Mouse (Mus musculus): ENCODE data around the gene Pole2.

Pole2 gene

GRCm38 (mm10) chr12:69227776-69228466, at the start of gene Pole2:
Gene Pole2, minus strand, starts transcription at chr12:69228195.
- peak; percentile 77 for DNase-seq (ENCODE audit: low read depth)

DNA sequence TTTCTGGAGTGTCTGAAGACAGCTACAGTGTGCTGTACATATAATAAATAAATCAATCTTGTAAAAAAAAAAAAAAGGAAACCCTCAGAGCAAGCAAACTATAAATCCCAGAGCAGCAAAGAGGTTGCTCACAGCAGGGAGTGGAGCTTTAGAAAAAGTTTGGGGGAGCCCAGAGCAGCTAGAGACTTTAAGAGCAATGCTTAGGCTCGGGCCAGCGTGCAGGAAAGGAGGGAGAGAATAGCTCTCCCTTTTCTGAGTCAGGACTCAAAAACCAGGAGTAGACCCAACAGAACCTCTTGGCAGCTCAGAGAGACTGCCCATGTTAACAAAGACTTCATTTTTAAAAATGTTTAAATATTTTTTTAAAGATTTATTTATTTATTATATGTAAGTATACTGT, 41.0 kb upstream of the Pole2 start:
- no peak for DNase-seq (ENCODE audit: low read depth)

DNA sequence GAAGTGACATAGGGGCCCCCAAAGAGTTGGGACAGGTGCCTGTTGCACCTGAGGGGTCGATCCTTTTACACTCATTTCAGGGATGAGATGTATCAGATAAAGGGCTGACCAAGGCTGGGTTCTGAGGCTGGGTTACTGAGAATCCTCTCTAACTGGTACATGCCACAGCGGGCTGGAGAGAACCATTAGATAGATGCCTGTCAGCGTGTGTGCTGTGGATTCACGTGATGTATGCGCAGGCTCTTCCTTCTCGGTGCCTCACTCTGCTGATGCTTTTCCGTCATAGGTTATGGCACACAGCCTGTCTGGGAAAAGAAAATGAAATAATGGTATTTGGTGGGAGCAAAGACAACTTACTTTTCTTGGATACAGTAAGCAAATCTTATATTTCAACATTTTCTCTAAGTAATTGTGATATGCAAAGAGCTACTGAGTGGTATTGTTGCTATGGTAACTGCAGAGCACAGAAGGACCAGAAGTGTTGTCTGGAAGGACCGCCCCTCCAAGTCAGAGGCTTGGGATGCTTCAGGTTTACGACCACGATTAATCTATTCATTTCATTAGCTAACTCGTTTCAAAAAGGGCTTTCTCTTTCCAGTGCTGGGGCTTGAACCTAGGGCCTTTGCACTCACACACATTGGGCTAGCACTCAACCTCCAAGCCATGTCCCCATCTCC, 40.1 kb upstream of the Pole2 start:
- DNase-seq (ENCODE audit: low read depth) = no peak

- DNase-seq (ENCODE audit: low read depth) = no peak
Observed at GRCm38 (mm10) chr12:69265031-69265430, 37.0 kb upstream of the Pole2 start.

- DNase-seq (ENCODE audit: low read depth) = no peak
Observed at GRCm38 (mm10) chr12:69262251-69262650, 34.3 kb upstream of the Pole2 start.

DNA sequence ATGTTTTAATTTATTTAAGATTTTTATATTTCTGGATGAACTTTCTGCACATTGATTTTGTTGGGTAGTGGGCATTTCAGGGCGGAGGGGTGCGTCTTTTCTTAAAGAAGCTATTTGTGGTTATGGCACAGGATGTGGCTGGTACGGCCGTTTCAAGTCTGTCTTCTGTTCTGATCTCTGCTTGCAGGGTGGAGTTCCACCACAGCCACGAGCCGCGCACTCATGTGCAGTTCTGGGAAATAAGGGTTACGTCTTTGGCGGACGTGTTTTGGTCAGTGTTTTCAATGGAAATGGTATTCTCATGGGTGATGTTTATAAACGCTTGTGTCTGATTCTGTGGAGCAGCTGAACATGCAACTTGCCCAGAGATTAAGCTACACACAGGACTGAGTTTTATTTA, 29.8 kb upstream of the Pole2 start:
- no peak for DNase-seq (ENCODE audit: low read depth)

GRCm38 (mm10) chr12:69253806-69254205, 25.8 kb upstream of the Pole2 start:
- no peak for DNase-seq (ENCODE audit: low read depth)

DNA sequence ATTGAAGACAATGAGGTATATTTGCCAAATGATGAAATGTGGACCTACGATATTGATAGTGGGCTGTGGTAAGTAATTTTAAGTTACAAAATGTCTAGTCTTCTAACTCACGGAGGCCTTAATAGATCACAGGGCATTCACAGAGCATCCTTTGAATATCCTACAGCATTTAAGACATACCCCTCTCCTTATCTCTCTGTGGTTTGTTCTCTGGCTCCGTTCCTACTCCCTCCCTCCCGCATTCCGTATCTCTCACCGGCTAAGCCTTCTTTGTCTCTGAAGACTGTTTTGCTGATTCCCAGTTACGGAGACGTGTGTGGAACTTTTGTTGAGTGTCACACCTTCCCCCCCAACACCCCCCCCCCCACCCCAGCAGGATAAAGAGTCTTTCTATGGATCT, 22.8 kb upstream of the Pole2 start:
- no peak for DNase-seq (ENCODE audit: low read depth)

DNA sequence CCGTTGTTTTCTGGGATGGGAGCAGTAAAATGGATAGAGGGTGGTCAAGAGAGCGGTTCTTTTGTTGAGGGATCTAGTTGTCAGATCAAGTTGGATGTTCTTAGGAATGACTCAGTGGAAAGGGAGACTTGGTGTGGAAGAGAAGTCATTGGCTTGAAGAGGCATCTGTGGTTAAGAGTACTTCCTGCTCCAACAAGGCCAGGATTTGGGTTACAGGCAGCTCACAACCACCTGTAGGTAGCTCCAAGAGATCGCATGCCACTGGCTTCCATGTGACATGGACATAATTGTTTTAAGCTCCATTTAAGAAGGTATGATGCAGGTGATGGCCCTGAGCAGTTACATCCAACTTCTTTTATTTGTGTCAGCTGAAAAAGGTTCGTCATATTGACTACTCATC, 21.8 kb upstream of the Pole2 start:
- DNase-seq (ENCODE audit: low read depth) = no peak

- DNase-seq (ENCODE audit: low read depth) = peak; percentile 24
Observed at GRCm38 (mm10) chr12:69241771-69242431, 13.9 kb upstream of the Pole2 start.

- DNase-seq (ENCODE audit: low read depth) = no peak
Observed at GRCm38 (mm10) chr12:69241405-69241770, 13.4 kb upstream of the Pole2 start.

- no peak for DNase-seq (ENCODE audit: low read depth)
Observed at GRCm38 (mm10) chr12:69240876-69241275, 12.9 kb upstream of the Pole2 start, which contains the start of gene Klhdc1. Gene Klhdc1, plus strand, starts transcription at chr12:69241176.

DNA sequence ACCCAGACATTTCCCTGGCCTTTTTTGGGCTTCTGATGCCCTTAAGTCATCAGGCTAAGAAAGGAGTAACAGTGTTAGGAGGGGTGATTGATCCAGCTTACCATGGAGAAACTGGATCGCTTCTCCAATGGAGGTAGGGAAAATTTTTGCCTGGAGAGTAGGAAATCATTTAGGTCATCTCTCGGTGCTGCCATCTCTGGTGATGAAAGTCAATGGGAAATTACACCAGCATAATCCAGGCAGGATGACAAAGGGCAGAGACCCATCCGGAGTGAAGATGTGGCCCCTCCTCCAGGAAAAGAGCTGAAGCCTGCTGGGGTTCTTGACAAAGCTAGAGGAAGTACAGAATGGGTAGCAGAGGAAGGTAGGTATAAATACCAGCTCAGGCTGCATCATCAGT, 10.3 kb upstream of the Pole2 start:
- DNase-seq (ENCODE audit: low read depth) = no peak

DNA sequence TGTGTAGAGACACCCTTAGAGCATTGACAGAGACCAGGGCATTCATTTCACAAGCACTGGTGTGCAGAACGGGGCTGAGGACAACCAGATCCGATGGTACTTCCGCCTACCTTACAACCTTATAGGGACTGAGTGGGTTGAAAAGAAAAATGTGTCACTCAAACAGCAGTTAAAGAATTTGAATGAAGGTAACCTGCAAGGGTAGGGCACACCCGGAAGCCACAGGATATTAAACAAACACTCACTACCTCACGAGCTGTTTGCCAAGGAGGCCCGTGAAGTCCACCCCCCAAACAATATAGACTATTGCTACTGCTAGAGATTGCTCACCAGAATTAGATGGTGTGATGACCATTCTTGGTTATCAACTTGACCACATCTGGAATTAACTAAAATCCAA, 7.8 kb upstream of the Pole2 start:
- no peak for DNase-seq (ENCODE audit: low read depth)

DNA sequence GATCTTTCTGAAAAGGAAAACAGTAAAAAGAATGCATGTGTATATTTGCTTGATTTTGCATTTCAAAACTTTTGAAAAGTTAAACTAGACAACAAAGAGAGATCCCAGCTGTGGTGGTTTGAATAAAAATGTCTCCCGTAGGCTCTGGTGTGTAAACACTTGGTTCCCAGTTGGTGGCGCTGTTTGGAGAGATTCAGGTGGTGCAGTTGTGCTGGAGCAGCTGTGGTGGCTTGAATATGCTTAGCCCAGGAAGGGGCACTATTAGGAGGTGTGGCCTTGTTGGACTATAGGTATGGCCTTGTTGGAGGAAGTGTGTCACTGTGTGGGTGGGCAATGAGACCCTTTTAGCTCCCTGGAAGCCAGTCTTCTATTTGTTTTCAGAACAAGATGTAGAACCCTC, 1.3 kb upstream of the Pole2 start:
- DNase-seq (ENCODE audit: low read depth) = no peak

GRCm38 (mm10) chr12:69220613-69221277, 7.2 kb downstream of the Pole2 start:
- DNase-seq (ENCODE audit: low read depth) = no peak

DNA sequence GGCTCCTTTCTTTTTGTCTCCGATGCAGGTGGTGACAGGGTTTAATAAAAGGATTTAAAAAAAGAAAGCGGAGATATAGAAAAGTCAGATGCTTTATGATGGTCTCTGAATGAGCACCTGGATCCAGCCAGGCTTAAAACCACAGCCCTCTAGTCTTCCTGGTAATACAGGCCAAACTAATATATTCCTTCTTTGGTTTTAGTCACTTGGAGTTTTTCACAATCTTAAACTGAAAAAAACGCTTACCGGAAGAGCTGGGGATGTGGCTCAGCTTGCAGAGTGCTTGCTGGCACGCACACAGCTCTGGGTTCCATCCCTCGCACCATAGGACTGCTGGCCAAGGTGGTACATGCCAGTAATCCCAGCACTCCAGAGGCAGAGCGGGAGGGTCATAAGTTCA, 11.4 kb downstream of the Pole2 start:
- DNase-seq (ENCODE audit: low read depth) = no peak

GRCm38 (mm10) chr12:69215000-69215785, 12.8 kb downstream of the Pole2 start:
- DNase-seq (ENCODE audit: low read depth) = peak; percentile 97

GRCm38 (mm10) chr12:69214393-69214792, 13.6 kb downstream of the Pole2 start:
- no peak for DNase-seq (ENCODE audit: low read depth)

DNA sequence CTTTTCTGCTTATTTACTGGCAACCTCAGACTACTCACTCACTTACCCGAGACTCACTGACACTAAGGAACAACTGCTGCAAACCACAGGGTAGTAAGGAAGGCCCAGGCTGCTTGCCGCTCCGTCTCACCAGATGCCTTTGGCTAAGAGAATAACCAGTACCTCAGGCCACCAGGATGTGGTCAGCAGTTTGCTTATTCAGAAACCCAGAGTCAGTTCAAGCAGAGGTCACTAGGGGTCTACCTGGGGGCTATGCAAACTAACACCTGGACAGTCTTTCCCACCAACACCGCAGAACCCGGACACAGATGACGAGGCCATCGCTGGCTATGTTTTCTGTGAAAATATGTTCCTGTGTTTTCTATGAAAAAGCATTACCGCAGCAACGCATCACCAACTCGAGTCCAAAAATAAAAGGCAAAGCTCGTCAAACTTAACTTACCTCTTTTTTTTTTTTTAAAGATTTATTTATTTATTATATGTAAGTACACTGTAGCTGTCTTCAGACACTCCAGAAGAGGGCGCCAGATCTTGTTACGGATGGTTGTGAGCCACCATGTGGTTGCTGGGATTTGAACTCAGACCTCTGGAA, 14.7 kb downstream of the Pole2 start:
- DNase-seq (ENCODE audit: low read depth) = no peak

DNA sequence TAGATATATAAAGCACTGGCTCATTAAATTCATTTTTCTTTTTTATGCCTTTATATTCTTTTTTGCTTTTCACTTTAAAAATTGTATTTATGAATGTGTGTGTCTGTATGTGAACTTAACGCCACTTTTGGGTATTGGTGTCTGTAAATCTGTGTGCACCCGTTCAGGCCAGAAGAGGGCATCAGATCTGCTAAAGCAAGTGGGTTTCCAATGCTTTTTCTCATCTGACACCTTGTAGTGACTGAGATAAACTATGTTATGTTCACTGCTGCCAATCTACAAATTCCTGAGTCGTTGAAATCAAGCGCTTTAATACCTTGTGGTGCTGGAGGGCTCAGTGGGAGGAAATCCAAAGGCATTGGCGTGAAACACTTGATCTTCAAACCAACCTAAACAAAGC, 16.9 kb downstream of the Pole2 start:
- no peak for DNase-seq (ENCODE audit: low read depth)

Data from fibroblast of lung, adult 2 months (primary cell).